Mouse (Mus musculus): ENCODE measurements around the gene Gm17617.

Gene Gm17617

GRCm38 (mm10) chr13:55133448-55133847 lies at the start of gene Gm17617:
Gm17617 (minus strand) TSS chr13:55133548.
- DNase-seq: no peak

- peak; percentile 50 for DNase-seq
Observed at GRCm38 (mm10) chr13:55182173-55182894, 49.0 kb upstream of the Gm17617 start.

GRCm38 (mm10) chr13:55181786-55182172 lies 48.4 kb upstream of the Gm17617 start:
- no peak for DNase-seq

- no peak for DNase-seq
Observed at GRCm38 (mm10) chr13:55179591-55179990, 46.2 kb upstream of the Gm17617 start.

GRCm38 (mm10) chr13:55178556-55178955 lies 45.2 kb upstream of the Gm17617 start:
- peak; percentile 74 for DNase-seq

GRCm38 (mm10) chr13:55177903-55178496 lies 44.7 kb upstream of the Gm17617 start:
- no peak for DNase-seq

- no peak for DNase-seq
Observed at GRCm38 (mm10) chr13:55176265-55176664, 42.9 kb upstream of the Gm17617 start.

- DNase-seq: no peak
Observed at GRCm38 (mm10) chr13:55174347-55174746, 41.0 kb upstream of the Gm17617 start.

GRCm38 (mm10) chr13:55172336-55172770 lies 39.0 kb upstream of the Gm17617 start:
- no peak for DNase-seq

GRCm38 (mm10) chr13:55171517-55172335 lies 38.4 kb upstream of the Gm17617 start:
- DNase-seq: peak; percentile 57

GRCm38 (mm10) chr13:55168958-55169369 lies 35.6 kb upstream of the Gm17617 start:
- DNase-seq: no peak

GRCm38 (mm10) chr13:55168255-55168654 lies 34.9 kb upstream of the Gm17617 start:
- DNase-seq: no peak

- DNase-seq: no peak
Observed at GRCm38 (mm10) chr13:55167798-55168197, 34.5 kb upstream of the Gm17617 start.

GRCm38 (mm10) chr13:55166806-55167725 lies 33.7 kb upstream of the Gm17617 start:
- DNase-seq: no peak

- no peak for DNase-seq
Observed at GRCm38 (mm10) chr13:55165831-55166339, 32.5 kb upstream of the Gm17617 start.

- no peak for DNase-seq
Observed at GRCm38 (mm10) chr13:55163553-55163952, 30.2 kb upstream of the Gm17617 start.

GRCm38 (mm10) chr13:55162365-55162764 lies 29.0 kb upstream of the Gm17617 start:
- no peak for DNase-seq

- DNase-seq: no peak
Observed at GRCm38 (mm10) chr13:55153951-55154350, 20.6 kb upstream of the Gm17617 start.

- no peak for DNase-seq
Observed at GRCm38 (mm10) chr13:55152621-55153415, 19.5 kb upstream of the Gm17617 start, which contains the start of gene Fgfr4. Fgfr4 (plus strand) TSS chr13:55152640.

- no peak for DNase-seq
Observed at GRCm38 (mm10) chr13:55140271-55140670, 6.9 kb upstream of the Gm17617 start.

- no peak for DNase-seq
Observed at GRCm38 (mm10) chr13:55135382-55135781, 2.0 kb upstream of the Gm17617 start.
